Mouse (Mus musculus): ENCODE data around the gene Sh2b3. TPM values are rescaled to one million over a fixed set of nuclear protein-coding genes. Genes with fewer than 3 reads are reported as not detected.

The Sh2b3 gene
- polyA plus RNA-seq, 1 experiment from 2014 or later, result 16.3 TPM

DNA sequence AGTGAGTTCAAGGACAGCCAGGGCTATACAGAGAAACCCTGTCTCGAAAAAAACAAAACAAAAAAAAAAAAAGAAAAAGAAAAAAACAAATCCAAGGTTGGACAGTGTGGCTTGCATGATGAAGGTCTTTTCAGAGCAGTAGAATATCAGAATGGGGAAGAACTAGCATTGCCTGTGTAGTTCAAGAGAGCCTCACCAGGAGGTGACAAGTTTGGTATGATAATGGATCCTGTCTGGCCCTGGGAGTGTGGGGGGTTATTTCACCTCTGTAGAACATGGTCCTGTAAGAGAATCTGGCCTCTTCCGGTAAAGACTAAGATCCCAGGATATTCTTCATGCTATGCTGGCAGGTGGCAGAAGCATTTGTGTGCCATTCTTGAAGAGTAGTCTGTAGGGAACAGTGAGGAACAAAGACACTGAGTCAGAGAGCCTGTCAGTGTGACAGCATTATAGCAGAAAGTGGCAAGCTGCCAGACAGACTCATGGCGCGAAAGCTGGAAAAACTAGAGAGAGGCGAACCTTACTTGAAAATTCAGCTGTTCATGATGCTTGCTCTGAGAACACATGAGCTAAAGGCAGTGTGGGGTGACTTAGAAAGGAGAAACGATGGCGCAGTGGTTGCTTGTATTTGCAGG, 58.8 kb downstream of the Sh2b3 start:
- Histone ChIP-seq H3K36me3 (ENCODE audit: control insufficient read depth, insufficient read depth, low read length) (peaks cover 89% of the 10 kb centered on the region), H3K4me3 (ENCODE audit: low read depth, low read length) (no peak overlapping the region), H3K4me1 (replicated peaks; ENCODE audit: control insufficient read depth, insufficient read depth, low read length) (0 out of 2 replicates have a peak, but pooled peaks cover 1% of the 10 kb centered on the region), H3K27me3 (replicated peaks; ENCODE audit: control insufficient read depth, insufficient read depth, low read length) (no peaks in the 10 kb centered on the region), H3K27ac (ENCODE audit: low read depth) (no peak overlapping the region), H3K9ac (ENCODE audit: low read length) (no peak overlapping the region), H3K9me3 (ENCODE audit: control insufficient read depth, low read length) (no peaks in the 10 kb centered on the region), H3K4me2 (ENCODE audit: low read length) (no peak overlapping the region)
- ATAC-seq (replicated peaks; ENCODE audit: low FRiP score, low TSS enrichment, low read depth) (no peak), DNase-seq (ENCODE audit: low spot score) (no peak)
- 85% methylated on average over 7 of the region's 7 CpGs for WGBS

DNA sequence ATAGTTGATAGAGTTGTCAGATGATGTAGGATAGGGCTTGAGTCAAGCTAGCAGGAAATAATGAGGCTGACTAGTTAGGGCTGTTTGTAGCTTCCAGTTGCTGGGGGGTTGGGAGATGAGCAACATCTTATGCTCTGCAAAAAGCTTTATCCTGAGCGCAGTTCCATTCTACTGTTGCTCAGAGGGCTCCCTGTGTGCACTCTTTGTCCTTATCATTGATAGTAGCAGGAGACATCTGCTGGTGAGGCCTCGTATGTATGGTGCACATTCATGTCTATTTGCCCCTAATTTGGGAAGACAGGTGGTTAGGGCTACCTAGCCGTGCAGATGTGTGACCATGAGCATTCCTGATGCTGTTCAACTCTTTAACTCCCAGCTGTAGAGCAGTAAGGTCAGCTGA, 65.8 kb downstream of the Sh2b3 start:
- DNase-seq (ENCODE audit: low spot score), result no peak
- no peak overlapping the region for H3K9ac ChIP-seq (ENCODE audit: low read length)
- ATAC-seq (replicated peaks; ENCODE audit: low FRiP score, low TSS enrichment, low read depth), result no peak
- no peak overlapping the region for H3K27ac ChIP-seq (ENCODE audit: low read depth)
- H3K4me1 ChIP-seq (replicated peaks; ENCODE audit: control insufficient read depth, insufficient read depth, low read length), result no peaks in the 10 kb centered on the region
- H3K4me2 ChIP-seq (ENCODE audit: low read length), result no peak overlapping the region
- H3K9me3 ChIP-seq (ENCODE audit: control insufficient read depth, low read length), result no peaks in the 10 kb centered on the region
- peaks cover 55% of the 10 kb centered on the region for H3K36me3 ChIP-seq (ENCODE audit: control insufficient read depth, insufficient read depth, low read length)
- 92% methylated on average over 3 of the region's 3 CpGs for WGBS
- no peak overlapping the region for H3K4me3 ChIP-seq (ENCODE audit: low read depth, low read length)
- H3K27me3 ChIP-seq (replicated peaks; ENCODE audit: control insufficient read depth, insufficient read depth, low read length), result no peaks in the 10 kb centered on the region

DNA sequence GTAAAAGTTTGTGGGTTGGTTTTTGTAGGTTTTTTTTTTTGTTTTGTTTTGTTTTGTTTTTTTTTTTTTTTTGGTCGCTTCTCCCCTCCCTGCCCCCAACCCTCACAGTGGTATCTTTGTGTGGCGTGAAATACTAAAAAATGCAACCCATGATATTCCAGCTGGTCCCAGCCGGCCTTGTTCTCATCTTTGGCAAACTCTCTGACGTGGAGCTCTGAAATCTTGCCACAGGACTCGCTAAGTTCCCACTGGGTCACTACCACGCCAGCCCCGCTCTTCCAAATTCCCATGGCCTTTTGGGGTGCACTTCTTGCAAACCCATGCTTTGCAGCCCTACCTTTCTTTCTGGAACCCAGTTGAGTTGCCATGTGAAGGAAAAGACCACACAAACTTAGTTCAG, 67.6 kb downstream of the Sh2b3 start:
- H3K9me3 ChIP-seq (ENCODE audit: control insufficient read depth, low read length), result no peaks in the 10 kb centered on the region
- no peaks in the 10 kb centered on the region for H3K27me3 ChIP-seq (replicated peaks; ENCODE audit: control insufficient read depth, insufficient read depth, low read length)
- ATAC-seq (replicated peaks; ENCODE audit: low FRiP score, low TSS enrichment, low read depth) (no peak), DNase-seq (ENCODE audit: low spot score) (no peak)
- H3K4me2 ChIP-seq (ENCODE audit: low read length), result no peak overlapping the region
- no peak overlapping the region for H3K27ac ChIP-seq (ENCODE audit: low read depth)
- H3K4me3 ChIP-seq (ENCODE audit: low read depth, low read length), result no peak overlapping the region
- H3K36me3 ChIP-seq (ENCODE audit: control insufficient read depth, insufficient read depth, low read length), result peaks cover 39% of the 10 kb centered on the region
- no peak overlapping the region for H3K9ac ChIP-seq (ENCODE audit: low read length)
- H3K4me1 ChIP-seq (replicated peaks; ENCODE audit: control insufficient read depth, insufficient read depth, low read length), result no peaks in the 10 kb centered on the region
- WGBS, result 79% methylated on average over 7 of the region's 7 CpGs

DNA sequence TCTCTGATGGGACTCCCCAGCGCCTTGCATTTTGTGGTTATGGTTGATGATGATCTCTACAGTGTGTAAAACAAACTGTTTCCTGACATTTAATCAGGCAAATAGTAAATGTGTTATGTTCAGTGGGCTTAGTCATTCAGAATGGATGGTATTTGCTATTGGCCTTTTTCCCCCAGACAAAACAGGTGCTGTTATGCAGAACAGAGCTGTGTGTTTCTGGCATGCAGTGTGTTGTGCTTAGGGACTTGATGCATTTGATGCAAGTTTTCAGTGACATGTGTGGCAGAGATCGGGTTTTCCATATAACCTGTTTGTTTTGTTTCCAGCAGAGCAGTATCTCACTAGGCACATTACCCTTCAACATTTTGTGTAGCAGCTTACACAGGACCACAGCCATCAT, 69.9 kb downstream of the Sh2b3 start:
- no peak overlapping the region for H3K9ac ChIP-seq (ENCODE audit: low read length)
- no peak for DNase-seq (ENCODE audit: low spot score)
- H3K9me3 ChIP-seq (ENCODE audit: control insufficient read depth, low read length), result no peaks in the 10 kb centered on the region
- no peaks in the 10 kb centered on the region for H3K27me3 ChIP-seq (replicated peaks; ENCODE audit: control insufficient read depth, insufficient read depth, low read length)
- H3K4me1 ChIP-seq (replicated peaks; ENCODE audit: control insufficient read depth, insufficient read depth, low read length), result no peaks in the 10 kb centered on the region
- no peak overlapping the region for H3K27ac ChIP-seq (ENCODE audit: low read depth)
- H3K36me3 ChIP-seq (ENCODE audit: control insufficient read depth, insufficient read depth, low read length), result peaks cover 28% of the 10 kb centered on the region
- H3K4me2 ChIP-seq (ENCODE audit: low read length), result no peak overlapping the region
- no peak for ATAC-seq (replicated peaks; ENCODE audit: low FRiP score, low TSS enrichment, low read depth)
- H3K4me3 ChIP-seq (ENCODE audit: low read depth, low read length), result no peak overlapping the region
- WGBS, result 87% methylated on average over 2 of the region's 2 CpGs

DNA sequence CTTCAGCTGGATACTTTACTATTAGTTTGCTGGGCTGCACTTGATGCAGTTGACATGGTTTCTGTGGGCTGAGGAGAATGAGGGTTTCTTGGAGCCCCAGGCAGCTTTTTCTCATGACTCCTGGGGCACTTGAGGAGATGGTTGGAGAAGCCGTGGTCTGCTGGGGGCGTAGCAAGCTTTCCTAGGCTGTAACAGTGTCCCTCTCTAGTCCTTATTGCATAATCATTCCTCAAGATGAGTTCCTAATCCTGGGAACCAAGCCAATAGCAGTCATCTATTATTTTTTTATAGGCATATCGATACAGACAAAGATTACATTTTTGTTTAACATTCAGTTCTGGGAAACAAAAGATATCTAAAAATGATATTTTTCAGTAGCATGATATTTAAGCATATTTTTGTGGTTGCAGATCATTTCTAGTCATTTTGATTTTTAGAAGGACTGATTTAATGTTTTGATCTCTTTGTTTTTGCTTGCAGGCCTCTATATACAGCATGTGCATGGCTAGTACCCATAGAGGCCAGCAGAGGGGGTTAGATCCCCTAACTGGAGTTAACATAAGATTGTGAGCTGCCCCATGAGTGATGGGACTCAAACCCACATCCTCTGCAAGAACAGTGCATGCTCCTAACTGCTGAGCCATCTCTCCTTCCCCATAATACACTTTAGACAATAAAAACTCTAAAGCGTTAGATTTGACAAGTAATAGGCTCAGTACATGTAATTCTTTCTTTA, 71.2 kb downstream of the Sh2b3 start:
- Histone ChIP-seq H3K9ac (ENCODE audit: low read length) (no peak overlapping the region), H3K27ac (ENCODE audit: low read depth) (no peak overlapping the region), H3K4me3 (ENCODE audit: low read depth, low read length) (no peak overlapping the region), H3K4me2 (ENCODE audit: low read length) (no peak overlapping the region), H3K27me3 (replicated peaks; ENCODE audit: control insufficient read depth, insufficient read depth, low read length) (no peaks in the 10 kb centered on the region), H3K9me3 (ENCODE audit: control insufficient read depth, low read length) (no peaks in the 10 kb centered on the region), H3K36me3 (ENCODE audit: control insufficient read depth, insufficient read depth, low read length) (peaks cover 16% of the 10 kb centered on the region), H3K4me1 (replicated peaks; ENCODE audit: control insufficient read depth, insufficient read depth, low read length) (no peaks in the 10 kb centered on the region)
- ATAC-seq (replicated peaks; ENCODE audit: low FRiP score, low TSS enrichment, low read depth) (no peak), DNase-seq (ENCODE audit: low spot score) (no peak)
- 88% methylated on average over 4 of the region's 4 CpGs for WGBS

Small RNAs within 50 kb of the gene (microRNA-seq; reads per million reads assigned to microRNA genes)
- gene Mir7031, result 0.59 reads per million

Other genes with a start within 250 kb of the Sh2b3 start
- 70.2 and 76.5 TPM in 2 replicates for gene Aldh2, start 243.8 kb downstream of the Sh2b3 start, polyA plus RNA-seq (2014; fragmentation: Nextera tagmentation; extraction: Ambion mirVana)
- gene Acad12, start 218.7 kb downstream of the Sh2b3 start, polyA plus RNA-seq (2014; fragmentation: Nextera tagmentation; extraction: Ambion mirVana), result 2.4 and 3.4 TPM in 2 replicates
- gene Acad10, start 177.1 kb downstream of the Sh2b3 start, polyA plus RNA-seq (2014; fragmentation: Nextera tagmentation; extraction: Ambion mirVana), result 4.3 and 4.7 TPM in 2 replicates
- gene Brap, start 177.1 kb downstream of the Sh2b3 start, polyA plus RNA-seq (2014; fragmentation: Nextera tagmentation; extraction: Ambion mirVana), result 31.5 and 32.8 TPM in 2 replicates
- 59.4 and 59.8 TPM in 2 replicates for gene Atxn2, start 126.3 kb downstream of the Sh2b3 start, polyA plus RNA-seq (2014; fragmentation: Nextera tagmentation; extraction: Ambion mirVana)
- 23.3 and 24.4 TPM in 2 replicates for gene Pheta1, start 11.3 kb upstream of the Sh2b3 start, polyA plus RNA-seq (2014; fragmentation: Nextera tagmentation; extraction: Ambion mirVana)
- gene Cux2, start 212.5 kb upstream of the Sh2b3 start, polyA plus RNA-seq (2014; fragmentation: Nextera tagmentation; extraction: Ambion mirVana), result 13.2 and 14.6 TPM in 2 replicates